Comparison of ENCODE assay signal across 27 mouse cellular contexts in the genomic region with DNA sequence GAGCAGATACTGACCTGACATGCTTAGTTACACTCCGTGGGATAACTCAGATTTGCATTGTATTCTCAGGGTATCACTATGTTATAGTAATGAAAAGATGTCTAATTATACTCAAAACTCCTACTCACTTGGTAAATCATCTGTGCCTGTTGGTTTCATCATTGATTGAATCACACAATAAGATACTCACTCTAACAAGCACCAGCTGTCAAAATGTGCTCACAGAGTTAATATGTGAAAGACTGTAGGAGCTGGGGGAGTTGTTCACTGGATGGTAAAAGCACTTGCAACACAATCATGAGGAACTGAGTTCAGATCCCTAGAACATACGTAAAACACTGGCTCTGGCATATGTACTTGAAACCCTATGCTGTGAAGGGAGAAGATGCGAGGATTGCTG.
DNase-seq lines count a peak whose midpoint lies in the region; ATAC-seq lines count a peak whose summit lies in the region.
"Had no signal": no experiment of that assay in that cellular context is flagged by ENCODE, and none has a peak within 500 bp of the region (broad histone marks: within the 10 kb centered on the region; RNA-seq: fewer than 3 reads in every experiment).

No protein-coding gene starts in this region.

- ATAC-seq in liver, embryonic 11.5 days (replicated peaks; ENCODE audit: low FRiP score), result no peak
- no peak for ATAC-seq in heart, embryonic 12.5 days (ENCODE audit: insufficient number of reproducible peaks, low FRiP score)
- ATAC-seq: CD4-positive, CD25-positive, alpha-beta regulatory T cell, adult 4 months; forebrain, embryonic 14.5 days; forebrain, embryonic 16.5 days had no signal

- H3K9me3 ChIP-seq in liver, embryonic 11.5 days (ENCODE audit: control insufficient read depth, low read length), result no peaks in the 10 kb centered on the region
- no peaks in the 10 kb centered on the region for H3K9me3 ChIP-seq in heart, embryonic 12.5 days (replicated peaks)
- H3K9me3 ChIP-seq: embryonic facial prominence, embryonic 13.5 days; embryonic facial prominence, embryonic 15.5 days; forebrain, embryonic 10.5 days; forebrain, embryonic 12.5 days had no signal

- no peaks in the 10 kb centered on the region for H3K36me3 ChIP-seq in liver, embryonic 11.5 days (ENCODE audit: control insufficient read depth, insufficient read depth, low read length)
- no peaks in the 10 kb centered on the region for H3K36me3 ChIP-seq in heart, embryonic 12.5 days
- H3K36me3 ChIP-seq: embryonic facial prominence, embryonic 13.5 days; embryonic facial prominence, embryonic 15.5 days; forebrain, embryonic 10.5 days; forebrain, embryonic 12.5 days; G1E had no signal

- H3K9ac ChIP-seq in liver, embryonic 11.5 days (ENCODE audit: low read depth, low read length), result no peak overlapping the region
- no peak overlapping the region for H3K9ac ChIP-seq in heart, embryonic 12.5 days
- H3K9ac ChIP-seq: embryonic facial prominence, embryonic 13.5 days; embryonic facial prominence, embryonic 15.5 days; forebrain, embryonic 12.5 days had no signal

- no peaks in the 10 kb centered on the region for H3K27me3 ChIP-seq in liver, embryonic 11.5 days (replicated peaks; ENCODE audit: control insufficient read depth, insufficient read depth, low read length)
- no peaks in the 10 kb centered on the region for H3K27me3 ChIP-seq in heart, embryonic 12.5 days (replicated peaks)
- H3K27me3 ChIP-seq: CH12.LX; embryonic facial prominence, embryonic 13.5 days; embryonic facial prominence, embryonic 15.5 days; forebrain, embryonic 12.5 days had no signal

- no peak overlapping the region for H3K27ac ChIP-seq in liver, embryonic 11.5 days (ENCODE audit: low read depth, low read length)
- H3K27ac ChIP-seq in heart, embryonic 12.5 days (ENCODE audit: poor library complexity, severe bottlenecking), result no peak overlapping the region
- H3K27ac ChIP-seq: embryonic facial prominence, embryonic 13.5 days; embryonic facial prominence, embryonic 15.5 days; forebrain, embryonic 10.5 days; forebrain, embryonic 12.5 days had no signal

- peak; percentile 12 for DNase-seq in layer of hippocampus, adult 11-12 months (ENCODE audit: low spot score)
- no peak for DNase-seq in layer of hippocampus, postnatal 25 days (ENCODE audit: extremely low spot score in 1 of 2, low spot score in 1 of 2)
- DNase-seq in Muller cell, postnatal 12 days (ENCODE audit: inconsistent ontology term), result peak; percentile 32
- DNase-seq in layer of hippocampus, adult 8-10 months (ENCODE audit: low spot score in 2 of 2), result peak; percentile 5 to 12
- peak; percentile 59 for DNase-seq in layer of hippocampus, adult 9-11 months
- no peak for DNase-seq in liver, embryonic 11.5 days (ENCODE audit: low spot score)
- DNase-seq: adrenal gland, adult 2 months; adrenal gland, postnatal 10 days; adrenal gland, postnatal 25 days; B cell, adult 2 months; cerebellum, adult 11-12 months; cerebellum, adult 2 months; cerebellum, adult 9-11 months; cerebellum, postnatal 14 days; cerebellum, postnatal 36 days; embryo, embryonic 11 days had no signal

- H3K4me3 ChIP-seq in liver, embryonic 11.5 days (ENCODE audit: low read depth, low read length), result no peak overlapping the region
- no peak overlapping the region for H3K4me3 ChIP-seq in heart, embryonic 12.5 days
- H3K4me3 ChIP-seq: embryonic facial prominence, embryonic 13.5 days; embryonic facial prominence, embryonic 15.5 days; erythroblast, embryonic 14.5 days; forebrain, embryonic 10.5 days; forebrain, embryonic 12.5 days had no signal

- no peaks in the 10 kb centered on the region for H3K4me1 ChIP-seq in liver, embryonic 11.5 days (replicated peaks; ENCODE audit: control insufficient read depth, insufficient read depth, low read length)
- no peaks in the 10 kb centered on the region for H3K4me1 ChIP-seq in heart, embryonic 12.5 days (replicated peaks)
- H3K4me1 ChIP-seq: embryonic facial prominence, embryonic 13.5 days; embryonic facial prominence, embryonic 15.5 days; forebrain, embryonic 10.5 days; forebrain, embryonic 12.5 days had no signal

- WGBS in liver, embryonic 11.5 days, result 84% methylated on average over 3 of the region's 3 CpGs
- 78% methylated on average over 3 of the region's 3 CpGs for WGBS in heart, embryonic 12.5 days

- no peak overlapping the region for H3K4me2 ChIP-seq in liver, embryonic 11.5 days
- no peak overlapping the region for H3K4me2 ChIP-seq in heart, embryonic 12.5 days
- H3K4me2 ChIP-seq: embryonic facial prominence, embryonic 13.5 days; embryonic facial prominence, embryonic 15.5 days; forebrain, embryonic 12.5 days had no signal

Comparison
In these comparisons a context has a peak if more than half of its experiments do, and no peak if none do; other contexts are left out.
1. DNase-seq: peak in layer of hippocampus, adult 11-12 months (single experiment), Muller cell, postnatal 12 days (single experiment), layer of hippocampus, adult 8-10 months (2 of 2) and layer of hippocampus, adult 9-11 months (single experiment); none in layer of hippocampus, postnatal 25 days (0 of 2) and liver, embryonic 11.5 days (single experiment).